Mouse (Mus musculus): ENCODE measurements at regions not wholly inside any gene's neighbourhood (a gene's known extent, or its start where the extent isn't known, plus 50 kb on each side); places are given as distances from the start of the nearest gene placed in this dataset.
A peak's percentile ranks its signal among the peaks of the same experiment; 100 is the strongest.

GRCm38 (mm10) chr8:112212170-112212569, 197.3 kb upstream of the Gm6793 start:
- DNase-seq (ENCODE audit: low spot score) = no peak

- DNase-seq (ENCODE audit: low spot score) = no peak
Observed at GRCm38 (mm10) chr8:112196423-112196822, 181.6 kb upstream of the Gm6793 start.

GRCm38 (mm10) chr8:112195880-112196279, 181.0 kb upstream of the Gm6793 start:
- DNase-seq (ENCODE audit: low spot score) = no peak

- DNase-seq (ENCODE audit: low spot score) = no peak
Observed at GRCm38 (mm10) chr8:112191846-112192245, 177.0 kb upstream of the Gm6793 start.

- no peak for DNase-seq (ENCODE audit: low spot score)
Observed at GRCm38 (mm10) chr8:112189698-112190097, 174.9 kb upstream of the Gm6793 start.

GRCm38 (mm10) chr8:112170184-112170583, 155.3 kb upstream of the Gm6793 start:
- DNase-seq (ENCODE audit: low spot score) = no peak

GRCm38 (mm10) chr8:112156656-112157055, 141.8 kb upstream of the Gm6793 start:
- peak; percentile 70 for DNase-seq (ENCODE audit: low spot score)

- no peak for DNase-seq (ENCODE audit: low spot score)
Observed at GRCm38 (mm10) chr8:112138924-112139323, 124.1 kb upstream of the Gm6793 start.

GRCm38 (mm10) chr8:112130196-112130595, 115.4 kb upstream of the Gm6793 start:
- no peak for DNase-seq (ENCODE audit: low spot score)

GRCm38 (mm10) chr8:112128833-112129518, 114.1 kb upstream of the Gm6793 start:
- peak; percentile 94 for DNase-seq (ENCODE audit: low spot score)

- no peak for DNase-seq (ENCODE audit: low spot score)
Observed at GRCm38 (mm10) chr8:112111950-112112349, 97.1 kb upstream of the Gm6793 start.

GRCm38 (mm10) chr8:112097883-112098635, 83.2 kb upstream of the Gm6793 start:
- DNase-seq (ENCODE audit: low spot score) = peak; percentile 16

GRCm38 (mm10) chr8:112094881-112095280, 80.0 kb upstream of the Gm6793 start:
- no peak for DNase-seq (ENCODE audit: low spot score)

GRCm38 (mm10) chr8:112093554-112093953, 78.7 kb upstream of the Gm6793 start:
- no peak for DNase-seq (ENCODE audit: low spot score)

GRCm38 (mm10) chr8:112092831-112093230, 78.0 kb upstream of the Gm6793 start:
- DNase-seq (ENCODE audit: low spot score) = peak; percentile 30

GRCm38 (mm10) chr8:112078621-112079020, 63.8 kb upstream of the Gm6793 start:
- no peak for DNase-seq (ENCODE audit: low spot score)

- DNase-seq (ENCODE audit: low spot score) = no peak
Observed at GRCm38 (mm10) chr8:112072205-112072604, 57.4 kb upstream of the Gm6793 start.

- no peak for DNase-seq (ENCODE audit: low spot score)
Observed at GRCm38 (mm10) chr8:112070251-112070650, 55.4 kb upstream of the Gm6793 start.
